Mouse (Mus musculus): ENCODE data around the gene Ctf2.
"Not testable (repeated sequence)": the region's sequence is repeated elsewhere in the genome, so short reads cannot be mapped to it uniquely, and the experiment has no call there.

The Ctf2 gene

GRCm38 (mm10) chr7:127732066-127732465 is at the start of gene Ctf2:
Gene Ctf2 (minus strand): TSS chr7:127732166.
- not testable (repeated sequence) for DNase-seq

GRCm38 (mm10) chr7:127778350-127778749 is 46.4 kb upstream of the Ctf2 start:
- DNase-seq: no peak

DNA sequence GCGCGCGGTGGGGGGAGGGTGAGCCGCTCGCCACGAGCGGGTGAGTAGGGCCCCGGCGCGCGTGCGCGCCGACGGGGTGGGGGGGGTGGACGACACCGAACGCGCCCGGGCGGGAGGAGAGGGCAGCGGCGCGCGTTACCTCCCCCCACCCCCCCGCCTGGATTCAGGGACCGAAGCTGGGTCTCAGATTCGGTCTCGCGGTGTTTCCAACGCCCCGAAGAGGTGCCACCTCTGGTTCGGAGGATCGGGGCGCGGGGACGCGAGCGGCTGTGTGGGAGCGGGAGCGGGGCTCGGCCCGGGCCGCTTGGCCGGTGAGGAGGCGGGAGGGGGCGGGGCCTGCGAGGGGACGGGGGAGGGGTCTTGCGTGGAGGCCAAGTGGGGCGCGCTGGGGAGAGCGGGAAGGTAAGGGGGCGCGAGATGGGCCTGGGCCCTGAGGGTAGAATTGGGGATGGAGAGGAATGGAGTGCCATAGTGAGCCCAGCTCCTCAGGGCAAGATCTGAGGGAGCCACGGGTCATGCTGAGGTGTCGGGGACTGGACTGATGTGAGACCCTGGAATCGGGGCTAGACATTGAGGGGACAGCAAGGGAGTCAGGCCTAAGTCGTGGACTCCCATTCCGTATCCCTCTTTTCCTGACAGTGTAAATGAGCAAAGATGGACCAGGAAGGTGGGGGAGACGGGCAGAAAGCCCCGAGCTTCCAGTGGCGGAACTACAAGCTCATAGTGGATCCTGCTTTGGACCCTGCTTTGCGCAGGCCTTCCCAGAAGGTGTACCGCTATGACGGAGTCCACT is 45.7 kb upstream of the Ctf2 start:
- peak; percentile 64 to 82 for DNase-seq

GRCm38 (mm10) chr7:127776878-127777473 is 45.0 kb upstream of the Ctf2 start:
- DNase-seq: peak; percentile 98 to 99

DNA sequence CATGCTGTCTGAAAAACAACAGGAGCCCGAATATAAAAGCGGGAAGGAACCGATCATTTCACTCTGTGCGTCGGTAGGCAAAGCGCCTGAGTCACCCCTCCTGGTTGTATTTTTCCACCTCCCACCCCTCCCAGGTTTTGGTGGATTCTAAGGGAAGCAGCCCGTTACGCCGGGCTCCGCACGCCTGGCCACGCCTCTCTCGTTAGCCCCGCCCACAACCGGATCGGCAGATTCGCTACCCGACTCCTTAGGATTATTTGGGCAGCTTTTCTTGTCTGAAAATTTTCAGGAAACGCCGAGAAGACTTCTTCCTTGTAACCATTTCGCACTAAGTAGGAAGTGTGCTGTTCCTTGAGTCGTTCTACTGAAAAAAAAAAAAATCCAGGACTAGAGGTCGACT is 44.5 kb upstream of the Ctf2 start, which contains the start of gene Setd1a:
Gene Setd1a (plus strand): TSS at position 245 of the 400 bp plus-strand sequence.
- peak; percentile 91 to 95 for DNase-seq

- DNase-seq: not testable (repeated sequence)
Observed at GRCm38 (mm10) chr7:127775837-127776236, 43.9 kb upstream of the Ctf2 start.

DNA sequence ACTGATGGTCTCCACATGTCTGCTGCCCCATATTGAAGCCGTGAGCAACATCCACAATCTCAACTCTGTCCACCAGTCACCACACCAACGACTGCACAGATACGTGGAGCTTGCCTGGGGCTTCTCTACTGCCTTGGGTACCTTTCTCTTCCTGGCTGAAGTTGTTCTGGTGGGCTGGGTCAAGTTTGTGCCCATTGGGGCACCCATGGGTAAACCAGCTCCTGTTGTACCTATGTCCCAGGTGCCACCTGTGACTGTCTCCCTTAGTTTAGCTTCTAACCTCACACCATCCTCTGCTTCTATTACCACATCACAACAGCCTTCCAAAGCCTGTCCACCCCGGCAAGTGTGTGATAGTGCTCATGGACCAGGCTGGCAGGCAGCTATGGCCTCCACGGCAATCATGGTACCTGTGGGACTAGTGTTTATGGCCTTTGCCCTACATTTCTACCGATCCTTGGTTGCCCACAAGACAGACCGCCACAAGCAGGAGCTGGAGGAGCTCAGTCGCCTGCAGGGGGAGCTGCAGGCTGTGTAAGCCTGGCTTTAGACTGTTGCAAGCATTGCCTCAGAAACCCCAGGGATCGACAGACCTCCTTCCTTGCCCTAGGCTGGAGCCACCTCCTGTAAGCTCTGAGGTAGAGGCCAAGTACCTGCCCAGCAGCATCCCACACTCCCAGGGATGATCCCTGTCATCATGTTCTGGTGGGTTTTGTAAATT is 41.9 kb upstream of the Ctf2 start:
- DNase-seq: peak; percentile 78 to 84

DNA sequence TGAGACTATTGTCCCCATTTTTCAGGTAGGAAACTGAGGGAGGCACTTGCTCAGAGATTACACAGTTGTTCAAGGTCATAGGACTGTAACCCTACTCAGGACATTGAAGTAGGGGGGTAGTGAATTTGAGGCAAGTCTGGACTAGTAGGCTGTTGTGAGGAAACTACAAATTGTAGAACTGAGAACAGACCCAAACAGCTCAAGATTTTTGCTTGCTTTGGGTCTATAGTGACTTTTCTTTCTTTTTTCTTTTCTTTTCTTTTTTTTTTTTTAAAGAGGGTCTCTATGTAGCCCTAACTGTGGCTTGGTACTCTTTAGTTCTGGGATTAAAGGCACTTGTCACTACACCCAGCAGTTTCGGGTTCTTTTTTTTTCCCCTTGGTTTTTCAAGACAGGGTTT is 40.6 kb upstream of the Ctf2 start:
- DNase-seq: no peak

DNA sequence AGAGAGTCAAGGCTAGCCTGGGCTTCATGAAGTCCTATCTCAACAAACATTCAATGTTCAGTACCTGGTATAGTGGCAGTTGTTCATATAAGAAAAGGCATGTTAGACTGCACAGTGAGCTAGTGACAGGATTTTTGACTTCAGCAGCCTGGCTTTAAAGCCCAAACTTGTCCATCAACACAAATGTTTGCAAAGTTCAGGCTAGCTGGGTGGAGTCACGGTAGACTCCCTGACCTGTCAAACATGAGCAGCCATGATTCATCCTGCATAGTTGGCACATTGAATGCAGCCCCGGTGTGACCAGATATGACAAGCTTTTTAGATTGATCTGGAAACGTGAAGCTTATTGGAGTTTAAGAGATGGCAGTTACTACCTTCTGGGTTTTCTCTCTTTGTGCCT is 40.1 kb upstream of the Ctf2 start:
- DNase-seq: no peak

DNA sequence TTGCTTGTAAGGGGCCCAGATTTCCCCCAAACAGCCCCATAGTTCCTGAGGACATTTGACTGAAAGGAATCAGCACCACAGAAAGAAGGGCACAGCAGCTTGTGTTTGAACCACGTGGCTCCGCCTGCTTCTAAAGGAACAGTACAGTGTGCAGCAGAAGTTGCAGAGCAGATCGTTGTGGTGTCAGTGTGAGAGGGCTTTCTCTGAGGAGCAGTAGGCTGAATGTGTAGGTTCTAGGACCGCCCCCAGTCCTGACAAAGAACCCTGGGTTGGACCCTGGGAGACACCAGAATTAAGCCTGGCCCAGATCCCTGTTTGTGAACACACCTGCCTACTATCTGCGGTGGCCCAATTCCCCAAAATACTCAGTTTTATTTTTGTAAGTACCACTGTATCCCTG is 39.3 kb upstream of the Ctf2 start:
- no peak for DNase-seq

GRCm38 (mm10) chr7:127770039-127770905 is 38.3 kb upstream of the Ctf2 start:
- DNase-seq: no peak

DNA sequence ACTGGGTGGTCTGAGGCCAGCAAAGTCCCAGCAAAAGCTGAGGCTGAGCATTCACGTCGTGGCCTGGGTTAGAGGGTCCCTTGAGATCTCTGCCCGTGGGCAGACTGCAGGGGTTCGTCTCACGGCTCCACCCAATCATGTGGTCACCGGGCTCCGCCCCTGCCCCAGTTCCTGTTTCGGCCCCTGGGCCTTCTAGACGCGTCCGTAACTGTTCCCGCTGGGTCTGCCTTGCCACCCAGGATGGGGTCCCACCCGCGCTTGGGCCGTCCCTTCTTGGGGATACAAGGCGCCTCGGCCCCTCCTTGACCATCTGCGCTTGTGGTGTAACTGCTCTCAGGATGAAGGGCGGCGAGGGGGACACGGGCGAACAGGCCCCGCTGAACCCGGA is 37.7 kb upstream of the Ctf2 start, which contains the start of gene Orai3:
Gene Orai3 (plus strand): TSS at position 165 of the 388 bp plus-strand sequence.
- peak; percentile 92 to 95 for DNase-seq

GRCm38 (mm10) chr7:127768997-127769593 is 37.1 kb upstream of the Ctf2 start:
- DNase-seq: peak; percentile 97

DNA sequence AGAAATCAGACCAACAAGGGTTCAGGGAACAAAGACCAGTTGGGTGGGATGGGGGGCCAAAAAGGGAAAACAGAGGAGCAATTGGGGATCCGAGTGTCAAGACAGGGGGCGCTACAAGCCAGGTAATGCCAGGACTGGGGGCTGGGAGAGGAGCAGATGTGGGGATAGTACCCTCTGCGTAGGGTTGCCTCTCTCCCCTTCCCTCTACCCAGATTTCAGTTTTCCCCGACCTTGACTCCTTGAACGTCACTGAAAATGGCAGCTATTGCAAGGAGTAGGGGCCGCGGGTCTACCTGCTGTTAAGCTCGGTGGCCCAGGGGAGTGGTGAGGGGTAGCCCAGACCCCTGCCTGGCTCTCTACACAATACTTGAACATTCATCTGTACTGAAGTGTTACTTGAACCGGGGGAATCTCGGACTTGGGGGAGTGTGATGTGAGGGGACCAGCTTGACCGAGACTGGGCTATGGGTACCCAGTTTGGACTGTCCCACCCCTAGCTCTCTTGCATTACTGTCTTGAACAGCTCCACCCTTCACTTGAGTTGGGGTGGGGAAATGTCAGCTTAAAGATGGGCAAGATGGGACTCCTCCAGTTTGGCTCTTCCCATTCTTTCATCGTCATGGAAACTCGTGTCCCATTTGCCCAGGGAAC is 36.5 kb upstream of the Ctf2 start:
- no peak for DNase-seq

GRCm38 (mm10) chr7:127767671-127768345 is 35.8 kb upstream of the Ctf2 start:
- peak in 1 of 2 experiments; percentile 46 for DNase-seq

DNA sequence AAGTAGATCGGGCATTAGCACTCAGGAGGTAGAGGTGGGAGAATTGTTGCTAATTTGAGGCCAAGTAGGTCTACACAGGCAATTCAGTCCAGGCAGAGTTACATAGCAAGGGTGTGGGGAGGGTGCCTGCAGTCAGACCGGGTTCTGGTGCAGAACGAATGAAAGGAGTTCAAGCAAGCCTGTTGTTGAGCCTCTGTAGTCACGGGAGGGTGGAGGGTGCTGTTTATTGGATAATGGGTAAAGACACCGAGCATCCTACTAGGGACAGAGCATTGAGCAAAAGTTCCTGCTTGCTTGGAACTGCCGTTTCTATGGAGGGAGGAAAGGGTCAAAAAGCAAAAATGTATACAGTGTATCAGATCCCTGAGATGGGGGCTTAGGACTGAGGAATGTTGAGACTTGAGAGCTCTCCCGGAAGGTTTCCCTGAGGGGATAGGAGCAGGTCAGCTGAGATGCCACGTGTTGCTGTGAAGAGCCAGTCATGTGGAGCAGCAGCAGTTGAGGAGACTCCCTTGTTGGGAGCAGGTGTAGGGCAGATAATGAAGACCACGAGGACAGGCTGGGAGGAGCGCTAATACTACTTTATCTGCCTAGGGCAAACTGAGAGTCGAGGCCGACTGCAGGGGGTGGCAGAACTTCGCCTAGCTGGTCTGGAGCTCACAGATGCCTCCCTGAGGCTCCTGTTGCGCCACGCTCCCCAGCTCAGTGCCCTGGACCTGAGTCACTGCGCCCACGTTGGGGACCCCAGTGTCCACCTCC is 35.1 kb upstream of the Ctf2 start:
- no peak for DNase-seq

DNA sequence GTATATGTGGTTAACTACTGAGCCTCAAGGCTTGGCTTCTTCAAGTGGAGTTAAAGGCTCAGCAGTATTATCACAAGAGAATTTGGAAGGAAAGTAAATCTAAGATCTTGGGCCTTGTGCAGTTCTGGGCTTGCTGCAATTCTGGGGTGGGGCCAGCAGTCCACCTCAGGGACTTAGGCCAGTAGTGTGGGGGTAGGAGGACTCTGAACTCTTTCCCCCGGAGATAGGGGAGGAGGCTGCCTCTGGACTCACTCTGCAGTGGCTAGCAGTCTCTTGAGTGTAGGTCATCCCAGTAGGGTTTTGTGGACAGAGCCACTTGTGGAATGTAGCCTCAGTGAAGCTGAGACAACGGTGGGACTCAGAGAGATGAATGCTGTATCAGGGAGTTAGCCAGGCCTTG is 33.8 kb upstream of the Ctf2 start:
- peak; percentile 43 to 74 for DNase-seq

DNA sequence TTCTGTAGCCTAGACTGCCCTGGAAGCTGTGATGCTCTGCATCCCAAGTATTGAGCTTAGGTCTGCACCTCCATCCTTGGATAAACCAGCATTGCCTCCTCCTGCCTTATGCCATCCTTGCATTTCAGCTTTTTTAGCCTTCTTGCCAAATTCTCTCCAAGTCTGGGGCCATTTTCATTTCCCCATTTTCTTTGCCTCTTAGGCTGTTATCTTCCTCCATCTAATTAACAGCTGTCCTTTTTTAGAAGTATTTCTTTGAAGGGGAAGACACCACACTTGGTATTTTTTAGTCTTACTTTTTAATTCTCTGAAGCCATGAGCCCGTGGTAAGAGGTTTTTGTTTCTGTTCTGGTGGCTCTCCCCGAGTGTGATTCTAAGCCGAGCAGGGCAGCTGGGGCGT is 31.7 kb upstream of the Ctf2 start:
- DNase-seq: no peak

GRCm38 (mm10) chr7:127761026-127761425 is 29.1 kb upstream of the Ctf2 start:
- DNase-seq: peak; percentile 73 to 76

DNA sequence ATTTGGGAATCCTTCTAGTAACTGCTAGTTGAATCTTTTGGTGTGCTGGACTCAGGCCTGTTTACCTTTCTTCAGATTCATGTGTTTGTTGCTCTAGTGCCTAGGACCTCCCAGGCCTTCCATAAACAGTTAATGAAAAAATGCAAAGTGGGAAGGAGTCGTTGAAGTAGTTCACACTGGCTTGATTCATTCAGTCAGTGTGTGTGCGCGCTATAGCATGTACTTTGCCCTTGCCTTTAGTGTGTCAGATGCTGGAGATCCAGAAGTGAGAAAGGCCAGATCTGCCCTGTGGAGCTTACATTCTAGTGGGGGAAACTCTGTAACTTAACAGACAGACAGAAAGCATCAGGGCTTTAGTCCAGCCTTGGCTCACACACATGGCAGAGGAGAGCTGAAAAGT is 28.5 kb upstream of the Ctf2 start:
- DNase-seq: no peak

Data from kidney, postnatal 25 days (tissue).